Mouse (Mus musculus) kidney, adult 2 months (tissue): ENCODE measurements around the gene Dnaaf3.

Source experiments
- CTCF ChIP-seq: fragments of 200-500 bp; conservative IDR thresholded peaks from 2 replicates; pipeline ENCODE4 v1.5.1; 2011; ENCODE audit warnings: low read depth, mild to moderate bottlenecking, control low read depth, low read length, moderate library complexity, mixed read lengths; ENCODE audit not compliant: insufficient read depth, insufficient read length
- POLR2A ChIP-seq: fragments of 200-500 bp; IDR thresholded peaks from one replicate; pipeline ENCODE4 v1.6.1; 2011; ENCODE audit warnings: low read depth, low read length, control low read depth

DNA sequence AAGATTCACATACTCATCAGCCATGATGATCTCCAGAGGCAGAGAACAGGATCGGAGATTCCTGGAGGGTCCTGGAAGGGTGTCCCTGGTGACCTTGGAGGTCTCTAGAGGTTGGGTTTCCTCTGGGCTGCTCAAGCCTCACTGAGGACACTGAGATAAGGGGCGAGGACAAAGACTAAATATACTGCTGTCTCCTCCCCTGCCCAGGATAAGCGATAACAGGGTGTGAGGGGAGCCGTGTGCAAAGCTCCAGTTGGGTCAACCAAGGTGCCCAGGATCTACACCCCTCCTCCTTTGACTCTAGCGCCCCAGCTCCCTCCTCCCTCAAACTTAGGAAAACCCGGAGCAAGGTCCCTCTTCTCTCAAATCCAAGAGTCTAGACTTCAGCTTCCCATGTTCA lies 10.0 kb downstream of the Dnaaf3 start:
- TF ChIP-seq CTCF = no peak
- no peak for TF ChIP-seq POLR2A
